Mouse (Mus musculus) erythroblast, embryonic 14.5 days (primary cell): ENCODE data around the gene Fam20a.

Experiments
- GATA1 ChIP-seq: IDR thresholded peaks from 2 replicates; pipeline ENCODE4 v1.6.1; 2012; ENCODE audit warnings: low read length, inconsistent platforms, mixed read lengths
- TAL1 ChIP-seq: IDR thresholded peaks from 3 replicates; pipeline ENCODE4 v1.6.1; 2012; ENCODE audit warnings: low read length, inconsistent platforms, mixed read lengths

DNA sequence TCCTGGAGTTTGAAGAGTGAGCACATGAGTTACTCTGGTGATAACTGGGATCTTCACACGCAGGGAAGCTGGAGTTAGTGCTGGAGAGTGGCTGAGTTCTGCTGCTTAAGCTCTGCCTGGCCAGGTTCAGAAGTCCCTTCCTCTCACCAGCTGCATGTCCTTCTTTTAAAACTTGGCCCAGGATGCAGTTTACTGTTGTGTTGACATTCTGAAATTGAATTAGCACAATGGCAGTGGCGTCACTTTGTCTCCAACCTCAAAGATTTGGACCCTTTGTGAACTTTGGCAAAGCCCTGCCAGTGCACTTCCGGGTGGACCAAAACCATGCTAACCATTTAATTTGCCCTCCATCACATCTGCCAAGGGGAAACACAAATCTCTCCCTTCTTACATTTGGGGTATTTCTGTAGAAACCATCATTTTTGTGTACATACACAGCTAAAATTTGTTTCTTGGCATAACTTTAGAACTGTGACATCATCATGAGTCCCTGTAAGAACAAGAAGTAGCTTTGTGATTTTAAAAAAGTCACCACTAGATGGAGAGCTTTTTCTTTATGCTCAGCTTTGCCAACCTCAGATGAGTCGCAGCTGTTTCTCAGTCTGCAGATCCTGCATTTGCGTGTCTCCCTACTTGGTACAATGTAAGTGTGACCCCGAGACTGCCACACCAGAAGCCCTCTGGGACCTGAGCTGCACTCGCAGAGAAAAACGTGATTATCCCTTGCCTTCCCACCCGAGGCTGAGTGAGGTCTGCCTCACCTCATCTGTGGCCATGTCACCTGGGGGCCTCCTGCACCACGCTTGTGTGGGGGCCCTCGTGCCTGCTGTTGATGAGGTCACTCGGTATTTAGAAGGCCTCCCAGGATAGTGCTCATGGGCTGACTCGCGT lies 51.8 kb downstream of the Fam20a start:
- TF ChIP-seq GATA1 (no peak), TAL1 (no peak)
